Mouse (Mus musculus): Measurements from ENCODE around the gene Cers3. TPM values are rescaled to one million over a fixed set of nuclear protein-coding genes. Genes with fewer than 3 reads are reported as not detected.

Cers3 gene
- polyA plus RNA-seq, 1 experiment = 0.13 TPM

DNA sequence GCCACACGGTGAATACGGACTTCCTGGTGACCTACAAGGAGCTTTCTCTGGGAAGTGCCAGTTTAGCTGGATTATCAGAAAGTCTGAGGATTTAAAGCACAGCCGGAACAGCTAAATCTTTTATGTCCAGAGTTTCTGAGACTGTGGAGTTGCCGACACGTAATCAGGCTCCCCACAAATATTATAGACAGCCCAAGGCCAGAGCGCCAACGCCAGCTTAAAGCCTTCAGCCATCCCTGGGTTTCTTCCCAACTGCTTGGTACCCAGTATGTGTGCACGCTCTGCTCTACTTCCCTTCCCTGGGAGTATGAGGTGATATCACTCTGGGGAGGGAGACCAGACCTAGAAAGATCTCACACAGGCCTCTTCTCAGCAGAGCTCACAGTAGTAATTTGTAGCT lies 10.5 kb downstream of the Cers3 start:
- H3K4me3 ChIP-seq (ENCODE audit: insufficient read depth, poor library complexity, severe bottlenecking) = no peak overlapping the region
- TF ChIP-seq MAX (IDR thresholded peaks at IDR 0.05) = no peak

GRCm38 (mm10) chr7:66755611-66756010 lies 12.3 kb downstream of the Cers3 start:
- no peak overlapping the region for H3ac ChIP-seq (ENCODE audit: control insufficient read depth, insufficient read length, low read depth)
- H3K79me2 ChIP-seq (ENCODE audit: control insufficient read depth, insufficient read depth) = no peaks in the 10 kb centered on the region
- no peaks in the 10 kb centered on the region for H3K36me3 ChIP-seq (ENCODE audit: control insufficient read depth, insufficient read depth)
- no peaks in the 10 kb centered on the region for H3K27me3 ChIP-seq (ENCODE audit: control insufficient read depth, insufficient read depth, insufficient read length)
- TF ChIP-seq CTCF (IDR thresholded peaks at IDR 0.05; ENCODE audit: control insufficient read depth, insufficient read depth, insufficient read length) (no peak), CEBPB (IDR thresholded peaks at IDR 0.05; ENCODE audit: low read depth) (no peak), MYOG (IDR thresholded peaks at IDR 0.05; ENCODE audit: control insufficient read depth, extremely low read depth, insufficient read length) (no peak), USF1 (IDR thresholded peaks at IDR 0.05; ENCODE audit: low read depth) (no peak), MYOD1 (IDR thresholded peaks at IDR 0.05; ENCODE audit: control insufficient read depth, insufficient read length, low read depth) (no peak), FOSL1 (IDR thresholded peaks at IDR 0.05; ENCODE audit: insufficient read depth, low read length, poor library complexity, severe bottlenecking) (no peak), MAX (IDR thresholded peaks at IDR 0.05) (no peak)
- H3K79me3 ChIP-seq (ENCODE audit: low read depth) = no peaks in the 10 kb centered on the region
- H3K4me3 ChIP-seq (ENCODE audit: insufficient read depth, poor library complexity, severe bottlenecking) = no peak overlapping the region

More for the DNA sequence above, 10.5 kb downstream of the Cers3 start:
- Histone ChIP-seq H3K27me3 (ENCODE audit: control insufficient read depth, insufficient read depth, insufficient read length) (no peaks in the 10 kb centered on the region), H3K79me2 (ENCODE audit: control insufficient read depth, insufficient read depth) (no peaks in the 10 kb centered on the region), H3K79me3 (ENCODE audit: low read depth) (no peaks in the 10 kb centered on the region), H3ac (ENCODE audit: control insufficient read depth, insufficient read length, low read depth) (no peak overlapping the region), H3K36me3 (ENCODE audit: control insufficient read depth, insufficient read depth) (no peaks in the 10 kb centered on the region)

DNA sequence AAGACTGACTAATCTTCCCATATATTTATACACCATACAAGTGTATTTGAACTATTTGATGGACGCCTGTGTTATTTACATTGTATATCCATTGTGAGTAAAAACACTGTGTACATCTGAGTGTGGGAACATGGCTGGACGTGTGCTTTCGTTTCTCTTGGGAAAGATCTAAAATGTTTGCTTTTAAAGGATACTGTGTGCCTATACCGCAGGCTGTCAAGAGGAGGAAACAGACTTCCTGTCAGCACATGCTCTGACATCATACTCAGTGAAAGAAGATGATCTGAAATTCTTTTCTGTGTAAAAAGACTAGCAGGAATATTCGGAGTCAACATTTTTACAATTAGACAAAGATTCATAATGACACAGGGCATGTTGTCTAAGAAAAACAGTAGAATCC lies 26.6 kb downstream of the Cers3 start:
- Histone ChIP-seq H3K79me2 (ENCODE audit: control insufficient read depth, insufficient read depth) (no peaks in the 10 kb centered on the region), H3ac (ENCODE audit: control insufficient read depth, insufficient read length, low read depth) (no peak overlapping the region), H3K27me3 (ENCODE audit: control insufficient read depth, insufficient read depth, insufficient read length) (no peaks in the 10 kb centered on the region), H3K79me3 (ENCODE audit: low read depth) (no peaks in the 10 kb centered on the region), H3K36me3 (ENCODE audit: control insufficient read depth, insufficient read depth) (no peaks in the 10 kb centered on the region), H3K4me3 (ENCODE audit: insufficient read depth, poor library complexity, severe bottlenecking) (no peak overlapping the region)
- TF ChIP-seq CEBPB (IDR thresholded peaks at IDR 0.05; ENCODE audit: low read depth) (no peak), MAX (IDR thresholded peaks at IDR 0.05) (no peak), MYOD1 (IDR thresholded peaks at IDR 0.05; ENCODE audit: control insufficient read depth, insufficient read length, low read depth) (no peak), FOSL1 (IDR thresholded peaks at IDR 0.05; ENCODE audit: insufficient read depth, low read length, poor library complexity, severe bottlenecking) (no peak)

GRCm38 (mm10) chr7:66770706-66771105 lies 27.4 kb downstream of the Cers3 start:
- no peak overlapping the region for H3ac ChIP-seq (ENCODE audit: control insufficient read depth, insufficient read length, low read depth)
- H3K27me3 ChIP-seq (ENCODE audit: control insufficient read depth, insufficient read depth, insufficient read length) = no peaks in the 10 kb centered on the region
- H3K79me3 ChIP-seq (ENCODE audit: low read depth) = no peaks in the 10 kb centered on the region
- H3K36me3 ChIP-seq (ENCODE audit: control insufficient read depth, insufficient read depth) = no peaks in the 10 kb centered on the region
- no peak overlapping the region for H3K4me3 ChIP-seq (ENCODE audit: insufficient read depth, poor library complexity, severe bottlenecking)
- no peak for TF ChIP-seq CTCF (IDR thresholded peaks at IDR 0.05; ENCODE audit: control insufficient read depth, insufficient read depth, insufficient read length)
- no peak for TF ChIP-seq USF1 (IDR thresholded peaks at IDR 0.05; ENCODE audit: low read depth)
- no peak for TF ChIP-seq MYOG (IDR thresholded peaks at IDR 0.05; ENCODE audit: control insufficient read depth, extremely low read depth, insufficient read length)
- TF ChIP-seq FOSL1 (IDR thresholded peaks at IDR 0.05; ENCODE audit: insufficient read depth, low read length, poor library complexity, severe bottlenecking) = no peak
- no peak for TF ChIP-seq MYOD1 (IDR thresholded peaks at IDR 0.05; ENCODE audit: control insufficient read depth, insufficient read length, low read depth)
- TF ChIP-seq CEBPB (IDR thresholded peaks at IDR 0.05; ENCODE audit: low read depth) = no peak
- no peaks in the 10 kb centered on the region for H3K79me2 ChIP-seq (ENCODE audit: control insufficient read depth, insufficient read depth)

DNA sequence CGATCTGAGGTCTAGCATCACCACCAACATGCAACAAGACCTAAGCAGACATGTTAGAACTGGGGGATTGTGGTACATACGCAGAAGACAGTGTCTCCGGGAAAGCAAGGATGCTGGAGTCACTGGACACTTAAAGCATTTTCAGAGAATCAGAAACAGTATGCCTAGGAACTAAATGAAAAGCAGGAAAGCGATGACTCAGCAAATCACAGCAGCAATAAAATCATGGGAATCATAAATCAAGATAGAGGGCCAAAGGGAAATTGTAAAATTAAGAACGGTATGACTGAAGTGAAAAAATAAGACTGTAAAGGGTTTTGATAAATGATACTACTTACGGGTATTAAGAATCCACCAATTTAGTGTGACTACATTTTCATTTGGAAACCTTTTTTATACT lies 27.9 kb downstream of the Cers3 start:
- Histone ChIP-seq H3K79me3 (ENCODE audit: low read depth) (no peaks in the 10 kb centered on the region), H3ac (ENCODE audit: control insufficient read depth, insufficient read length, low read depth) (no peak overlapping the region), H3K79me2 (ENCODE audit: control insufficient read depth, insufficient read depth) (no peaks in the 10 kb centered on the region), H3K4me3 (ENCODE audit: insufficient read depth, poor library complexity, severe bottlenecking) (no peak overlapping the region), H3K36me3 (ENCODE audit: control insufficient read depth, insufficient read depth) (no peaks in the 10 kb centered on the region), H3K27me3 (ENCODE audit: control insufficient read depth, insufficient read depth, insufficient read length) (no peaks in the 10 kb centered on the region)
- TF ChIP-seq CTCF (IDR thresholded peaks at IDR 0.05; ENCODE audit: control insufficient read depth, insufficient read depth, insufficient read length) = no peak
- no peak for TF ChIP-seq MYOG (IDR thresholded peaks at IDR 0.05; ENCODE audit: control insufficient read depth, extremely low read depth, insufficient read length)
- TF ChIP-seq CEBPB (IDR thresholded peaks at IDR 0.05; ENCODE audit: low read depth) = no peak
- TF ChIP-seq MAX (IDR thresholded peaks at IDR 0.05) = no peak
- TF ChIP-seq USF1 (IDR thresholded peaks at IDR 0.05; ENCODE audit: low read depth) = no peak
- no peak for TF ChIP-seq FOSL1 (IDR thresholded peaks at IDR 0.05; ENCODE audit: insufficient read depth, low read length, poor library complexity, severe bottlenecking)
- no peak for TF ChIP-seq MYOD1 (IDR thresholded peaks at IDR 0.05; ENCODE audit: control insufficient read depth, insufficient read length, low read depth)

DNA sequence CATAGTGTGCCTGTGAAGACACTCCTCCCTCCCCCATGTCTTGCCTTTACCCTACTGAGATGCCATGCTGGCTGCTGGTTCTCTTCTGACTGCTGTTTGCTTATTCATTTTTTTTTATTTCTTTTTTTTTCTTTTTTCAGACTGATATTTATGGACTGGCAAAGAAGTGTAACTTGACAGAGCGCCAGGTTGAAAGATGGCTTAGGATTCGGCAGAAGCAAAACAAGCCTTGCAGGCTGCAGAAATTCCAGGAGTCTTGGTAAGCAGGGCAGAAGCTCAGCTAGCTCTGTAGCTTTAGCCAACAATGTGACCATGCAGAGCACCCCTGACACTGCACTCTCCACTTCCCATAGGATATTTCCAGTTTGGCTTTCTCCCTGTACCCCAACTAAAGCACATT lies 36.1 kb downstream of the Cers3 start:
- Histone ChIP-seq H3K36me3 (ENCODE audit: control insufficient read depth, insufficient read depth) (no peaks in the 10 kb centered on the region), H3K27me3 (ENCODE audit: control insufficient read depth, insufficient read depth, insufficient read length) (no peaks in the 10 kb centered on the region), H3K4me3 (ENCODE audit: insufficient read depth, poor library complexity, severe bottlenecking) (no peak overlapping the region), H3K79me2 (ENCODE audit: control insufficient read depth, insufficient read depth) (no peaks in the 10 kb centered on the region), H3K79me3 (ENCODE audit: low read depth) (no peaks in the 10 kb centered on the region), H3ac (ENCODE audit: control insufficient read depth, insufficient read length, low read depth) (no peak overlapping the region)
- TF ChIP-seq MAX (IDR thresholded peaks at IDR 0.05) (no peak), MYOG (IDR thresholded peaks at IDR 0.05; ENCODE audit: control insufficient read depth, extremely low read depth, insufficient read length) (no peak), CEBPB (IDR thresholded peaks at IDR 0.05; ENCODE audit: low read depth) (no peak), CTCF (IDR thresholded peaks at IDR 0.05; ENCODE audit: control insufficient read depth, insufficient read depth, insufficient read length) (no peak), USF1 (IDR thresholded peaks at IDR 0.05; ENCODE audit: low read depth) (no peak), FOSL1 (IDR thresholded peaks at IDR 0.05; ENCODE audit: insufficient read depth, low read length, poor library complexity, severe bottlenecking) (no peak), MYOD1 (IDR thresholded peaks at IDR 0.05; ENCODE audit: control insufficient read depth, insufficient read length, low read depth) (no peak)

Data from C2C12 (cell line).